Mouse (Mus musculus) stomach, embryonic 15.5 days (tissue): Measurements from ENCODE around the gene Erp27. TPM values are rescaled to one million over a fixed set of nuclear protein-coding genes. Genes with fewer than 3 reads are reported as not detected.

Experiments
- polyA plus RNA-seq: library from polyadenylated mRNA; unstranded; fragments of >200 nt; fragmentation: Nextera tagmentation; extraction: Ambion mirVana; gene quantifications from 2 replicates; pipeline ENCODE4 v1.2.1, GENCODE M21; 2015

Gene Erp27
- polyA plus RNA-seq, 1 experiment from 2014 or later = 40.1 TPM

Other genes with a start within 250 kb of the Erp27 start
- gene Gucy2c, start 140.4 kb downstream of the Erp27 start, polyA plus RNA-seq = 13.3 and 16.7 TPM in 2 replicates
- gene Hist4h4, start 117.8 kb downstream of the Erp27 start, polyA plus RNA-seq = 0.49 and 0.72 TPM in 2 replicates
- 166 and 190 TPM in 2 replicates for gene H2afj, start 113.9 kb downstream of the Erp27 start, polyA plus RNA-seq
- 1.2 and 1.5 TPM in 2 replicates for gene BC049715, start 94.6 kb downstream of the Erp27 start, polyA plus RNA-seq
- gene Wbp11, start 93.9 kb downstream of the Erp27 start, polyA plus RNA-seq = 83.7 and 93.7 TPM in 2 replicates
- gene Smco3, start 86.7 kb downstream of the Erp27 start, polyA plus RNA-seq = 1.0 and 1.9 TPM in 2 replicates
- gene Art4, start 64.4 kb downstream of the Erp27 start, polyA plus RNA-seq = 5.5 and 7.7 TPM in 2 replicates
- gene Mgp, start 46.4 kb downstream of the Erp27 start, polyA plus RNA-seq = 150 and 225 TPM in 2 replicates
- gene Pde6h, start 1.7 kb upstream of the Erp27 start, polyA plus RNA-seq = not detected in 2 replicates
- gene Arhgdib, start 19.7 kb upstream of the Erp27 start, polyA plus RNA-seq = 56.1 and 70.2 TPM in 2 replicates
- gene Rerg, start 248.3 kb upstream of the Erp27 start, polyA plus RNA-seq = 25.3 and 26.3 TPM in 2 replicates